Mouse (Mus musculus): ENCODE measurements around the gene Abcc9. TPM values are rescaled to one million over a fixed set of nuclear protein-coding genes. Genes with fewer than 3 reads are reported as not detected.
"Not testable (repeated sequence)": the region's sequence is repeated elsewhere in the genome, so short reads cannot be mapped to it uniquely, and the experiment has no call there.

Abcc9 gene
- total RNA-seq, 2 experiments from 2014 or later: 19.5 to 20.5 TPM

DNA sequence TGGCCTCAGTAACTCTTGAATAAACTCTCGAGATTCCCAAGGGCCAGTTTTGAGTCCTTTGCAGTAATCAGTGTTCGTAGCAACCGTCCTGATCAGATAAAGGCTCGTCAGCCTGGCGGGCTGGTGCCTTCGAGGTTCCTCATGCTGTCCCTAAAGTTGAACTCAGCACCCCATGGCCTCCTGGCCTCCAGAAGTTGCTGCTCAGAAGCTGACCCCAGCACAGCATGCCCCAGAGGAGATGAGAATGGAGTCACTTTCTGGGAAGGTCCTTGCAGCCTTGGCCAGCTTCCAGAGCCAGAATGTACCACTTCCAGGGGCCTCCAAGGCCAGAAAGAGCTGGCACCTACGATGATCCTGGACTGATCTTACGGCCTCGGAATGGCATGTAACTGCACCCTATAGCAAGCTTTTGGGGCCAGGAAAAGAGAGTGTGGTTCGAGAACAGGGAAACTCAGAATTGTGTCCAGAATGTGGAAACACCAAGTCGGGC is 1.4 kb upstream of the Abcc9 start:
- peak; percentile 54 to 67 for DNase-seq

GRCm38 (mm10) chr6:142701161-142701560 is 954 bp downstream of the Abcc9 start:
- no peak for DNase-seq

DNA sequence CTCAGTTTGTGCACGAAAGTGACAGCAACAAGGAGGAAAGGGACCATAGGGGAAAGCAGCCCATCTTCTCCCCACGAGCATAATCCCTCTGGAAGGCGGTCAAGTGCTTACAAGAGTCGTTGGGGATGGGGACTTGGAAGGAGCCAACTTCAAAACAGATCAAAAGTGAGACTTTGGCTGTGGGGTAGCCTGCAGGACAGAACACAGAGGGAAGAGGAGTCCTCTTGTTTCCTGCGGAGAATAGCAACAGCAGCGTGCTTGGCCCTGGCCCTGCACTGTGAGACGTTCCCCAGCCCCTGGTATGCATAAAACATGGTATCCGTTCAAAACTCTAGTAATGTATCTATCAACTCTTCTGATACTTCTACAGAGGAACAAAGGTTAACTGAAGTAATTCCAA is 1.4 kb downstream of the Abcc9 start:
- no peak for DNase-seq

- DNase-seq: no peak
Observed at GRCm38 (mm10) chr6:142692085-142692484, 10.0 kb downstream of the Abcc9 start.

DNA sequence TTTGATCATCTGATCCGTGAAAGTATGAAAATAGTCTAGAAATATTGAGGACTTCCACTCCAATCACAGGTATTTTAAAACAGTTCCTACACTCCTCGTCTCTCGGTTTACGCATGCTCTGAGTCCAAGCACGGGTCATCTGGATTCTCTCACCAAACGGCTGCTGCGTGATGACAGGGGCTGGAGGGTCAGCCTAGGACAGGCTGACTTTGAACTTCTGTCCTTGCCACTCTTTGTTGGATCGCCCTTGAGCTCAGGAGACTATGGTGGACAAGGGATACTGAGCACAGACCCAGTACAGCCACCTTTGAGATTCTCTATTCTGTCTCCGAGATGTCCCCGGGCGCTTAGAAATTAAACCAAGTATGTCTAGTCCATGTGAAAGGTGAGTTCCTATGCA is 12.4 kb downstream of the Abcc9 start:
- no peak for DNase-seq

DNA sequence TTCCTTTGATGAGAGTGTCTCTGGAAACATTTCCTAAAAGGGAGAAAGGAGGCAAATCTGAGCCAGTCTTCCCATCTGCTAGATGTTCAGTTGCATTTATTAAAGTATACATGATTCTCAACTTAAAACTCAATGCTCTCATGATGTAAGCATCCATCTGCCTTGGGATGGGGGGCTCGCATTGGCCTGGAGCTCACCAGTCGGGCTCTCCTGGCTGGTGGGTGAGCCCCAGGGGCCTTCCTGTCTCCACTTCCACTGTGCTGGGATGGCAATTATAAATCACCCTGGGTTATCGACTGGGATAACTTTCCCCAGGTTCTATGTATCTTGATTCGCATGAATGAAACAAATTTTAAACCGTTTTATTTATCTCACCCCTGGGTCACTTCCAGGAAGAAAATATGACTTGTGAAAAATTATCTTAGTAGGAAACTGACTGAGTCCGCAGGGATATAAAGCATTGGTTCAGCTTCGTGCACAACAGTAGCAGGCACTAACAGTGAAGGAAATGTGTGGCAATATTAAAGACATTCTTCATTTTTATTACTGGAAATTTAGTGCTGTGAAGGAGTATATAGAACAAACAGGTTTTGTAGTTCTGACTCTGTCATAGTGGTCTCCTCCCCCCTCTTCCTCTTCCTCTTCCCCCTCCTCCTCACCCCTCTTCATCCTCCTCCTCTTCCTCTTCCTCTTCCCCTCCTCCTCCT is 19.0 kb downstream of the Abcc9 start:
- DNase-seq: no peak

DNA sequence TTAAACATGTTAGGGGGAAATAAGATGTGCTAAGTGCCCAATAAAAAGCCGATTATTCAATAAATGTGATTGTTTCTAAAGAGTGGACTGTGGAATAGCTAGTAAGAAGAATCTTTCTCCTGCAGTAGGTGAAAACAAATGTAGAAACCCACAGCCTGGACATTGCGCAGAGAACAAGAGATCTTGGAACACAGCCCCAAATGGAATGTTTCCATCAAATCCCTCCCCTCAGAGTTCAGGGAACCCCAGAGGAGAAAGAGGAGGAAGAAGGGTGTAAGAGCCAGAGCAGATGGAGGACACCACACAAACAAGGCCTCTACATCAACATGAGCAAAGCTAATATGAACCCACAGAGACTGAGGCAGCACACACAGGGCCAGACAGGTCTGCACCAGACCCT is 32.1 kb downstream of the Abcc9 start:
- DNase-seq: no peak

DNA sequence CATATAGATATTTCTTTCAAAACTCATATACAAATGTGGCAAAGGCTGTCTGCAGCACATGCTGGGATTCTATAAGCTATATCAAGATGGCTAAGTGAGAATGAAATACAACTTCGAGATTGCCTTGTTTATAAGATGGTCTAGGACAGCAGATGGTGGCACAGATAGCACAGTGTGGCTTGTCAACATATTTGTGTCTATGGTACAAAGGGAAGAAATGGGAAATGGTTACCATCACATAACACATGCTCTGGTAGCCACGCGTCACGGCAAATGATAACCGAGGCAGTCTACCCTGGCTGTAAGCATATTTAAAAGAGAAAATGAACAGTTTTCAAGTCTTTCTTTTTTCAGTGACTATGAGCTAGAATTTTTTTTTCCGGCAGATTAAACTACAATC is 32.8 kb downstream of the Abcc9 start:
- DNase-seq: no peak

GRCm38 (mm10) chr6:142668831-142669230 is 33.3 kb downstream of the Abcc9 start:
- no peak for DNase-seq

GRCm38 (mm10) chr6:142668419-142668766 is 33.7 kb downstream of the Abcc9 start:
- DNase-seq: no peak

DNA sequence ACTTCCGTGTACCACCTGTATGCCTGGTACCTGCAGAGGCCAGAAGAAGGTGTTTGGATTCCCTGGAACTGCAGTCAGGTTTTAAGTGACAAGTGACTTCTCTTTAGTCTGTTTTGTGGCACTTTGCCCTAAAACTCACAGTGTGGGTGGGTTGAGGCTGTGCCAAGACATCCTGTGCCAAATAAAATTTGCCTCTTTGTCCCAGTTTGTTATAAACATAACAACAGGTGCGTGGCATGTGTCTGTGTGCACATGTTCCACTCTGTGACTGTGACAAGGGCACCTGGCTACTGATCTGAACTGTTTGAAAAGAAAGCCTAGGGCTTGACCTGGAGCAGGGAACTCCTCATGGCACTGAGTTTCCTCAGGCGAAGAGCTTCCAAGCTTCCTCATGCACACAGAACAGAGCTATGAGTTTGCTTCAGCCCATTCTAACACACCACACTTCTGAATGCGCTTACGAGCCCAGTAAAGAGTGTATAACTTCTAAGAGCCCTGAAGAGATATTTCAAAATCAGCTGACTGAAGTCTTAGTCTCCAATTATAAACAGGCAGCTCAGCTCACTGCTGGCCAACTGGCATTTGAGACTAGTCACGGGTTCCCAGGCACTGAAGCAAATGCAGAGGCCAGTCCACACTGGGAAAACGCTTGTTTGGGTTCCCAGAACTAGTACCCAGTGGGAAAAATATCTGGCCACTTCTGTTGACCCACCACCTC is 34.3 kb downstream of the Abcc9 start:
- DNase-seq: peak in 1 of 2 experiments; percentile 25

DNA sequence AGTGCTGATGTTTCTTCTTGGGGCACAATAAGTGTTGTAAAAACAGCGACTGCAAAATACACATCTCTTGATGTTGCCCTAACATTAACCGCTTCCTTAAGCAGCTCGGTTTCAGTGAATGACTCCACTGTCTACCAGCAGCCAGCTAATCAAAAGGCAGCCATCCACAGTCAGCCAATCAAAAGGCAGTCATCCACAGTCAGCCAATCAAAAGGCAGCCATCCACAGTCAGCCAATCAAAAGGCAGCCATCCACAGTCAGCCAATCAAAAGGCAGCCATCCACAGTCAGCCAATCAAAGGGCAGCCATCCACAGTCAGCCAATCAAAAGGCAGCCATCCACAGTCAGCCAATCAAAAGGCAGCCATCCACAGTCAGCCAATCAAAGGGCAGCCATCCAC is 40.1 kb downstream of the Abcc9 start:
- DNase-seq: not testable (repeated sequence)

DNA sequence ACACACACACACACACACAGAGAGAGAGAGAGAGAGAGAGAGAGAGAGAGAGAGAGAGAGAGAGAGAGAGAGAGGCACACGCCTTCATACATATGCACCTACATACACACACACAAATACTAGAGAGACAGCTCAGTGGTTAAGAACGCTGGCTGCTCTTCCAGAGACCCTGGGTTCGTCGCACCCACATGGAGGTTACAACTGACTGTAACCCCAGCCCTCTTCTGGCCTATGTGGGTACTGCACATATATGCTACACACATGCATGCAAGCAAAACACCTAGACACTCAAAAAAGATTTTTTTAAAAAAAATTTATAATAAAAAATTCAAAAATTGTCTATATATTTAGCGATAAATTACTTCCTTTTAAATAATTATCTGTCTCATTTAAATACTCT is 43.1 kb downstream of the Abcc9 start:
- DNase-seq: peak; percentile 5 to 17

DNA sequence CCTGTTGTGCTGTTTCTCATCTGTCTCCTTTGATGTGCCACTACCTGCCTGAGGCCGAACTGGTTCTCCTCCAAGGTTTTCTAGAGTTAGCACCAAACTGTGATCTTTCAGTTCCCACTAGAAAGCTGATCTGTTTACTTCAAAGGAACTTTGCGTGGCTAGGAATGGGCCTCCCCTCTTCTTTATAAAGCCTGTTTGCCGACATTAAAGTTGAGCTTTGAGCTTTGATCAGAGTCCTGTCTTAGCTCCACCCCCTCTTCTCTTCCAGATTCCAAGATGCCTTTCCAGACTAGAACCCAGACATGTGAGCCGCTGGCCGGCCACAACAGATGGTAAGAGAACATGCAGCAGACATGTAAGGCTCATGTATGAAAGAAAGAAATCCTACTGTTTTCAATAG is 47.6 kb downstream of the Abcc9 start:
- DNase-seq: no peak

GRCm38 (mm10) chr6:142652175-142652574 is 49.9 kb downstream of the Abcc9 start:
- DNase-seq: no peak

- no peak for DNase-seq
Observed at GRCm38 (mm10) chr6:142649331-142649730, 52.8 kb downstream of the Abcc9 start.

DNA sequence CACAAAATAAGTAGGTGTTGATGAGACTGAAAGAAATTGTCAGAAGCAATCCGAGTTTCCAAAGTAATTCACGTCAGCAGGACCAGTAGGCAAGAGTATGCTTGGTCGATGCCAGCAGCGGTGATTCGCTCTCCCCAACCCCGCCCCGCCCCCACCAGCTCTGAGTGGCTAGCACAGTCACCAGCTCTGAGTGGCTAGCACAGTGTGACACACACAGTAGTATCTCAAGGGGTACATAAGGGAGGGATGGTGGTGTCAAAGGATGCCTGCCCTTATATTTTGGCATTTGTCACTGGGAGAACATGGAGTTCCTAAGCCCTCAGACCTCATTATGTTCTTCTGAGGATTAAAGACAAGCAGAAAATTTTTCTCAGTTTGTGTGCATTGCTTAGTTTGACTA is 56.6 kb downstream of the Abcc9 start:
- DNase-seq: no peak

GRCm38 (mm10) chr6:142639301-142639700 is 62.8 kb downstream of the Abcc9 start:
- DNase-seq: no peak

GRCm38 (mm10) chr6:142635654-142636053 is 66.5 kb downstream of the Abcc9 start:
- no peak for DNase-seq

GRCm38 (mm10) chr6:142635185-142635583 is 66.9 kb downstream of the Abcc9 start:
- DNase-seq: no peak

GRCm38 (mm10) chr6:142634530-142635184 is 67.5 kb downstream of the Abcc9 start:
- DNase-seq: no peak

GRCm38 (mm10) chr6:142623351-142623750 is 78.8 kb downstream of the Abcc9 start:
- DNase-seq: no peak

DNA sequence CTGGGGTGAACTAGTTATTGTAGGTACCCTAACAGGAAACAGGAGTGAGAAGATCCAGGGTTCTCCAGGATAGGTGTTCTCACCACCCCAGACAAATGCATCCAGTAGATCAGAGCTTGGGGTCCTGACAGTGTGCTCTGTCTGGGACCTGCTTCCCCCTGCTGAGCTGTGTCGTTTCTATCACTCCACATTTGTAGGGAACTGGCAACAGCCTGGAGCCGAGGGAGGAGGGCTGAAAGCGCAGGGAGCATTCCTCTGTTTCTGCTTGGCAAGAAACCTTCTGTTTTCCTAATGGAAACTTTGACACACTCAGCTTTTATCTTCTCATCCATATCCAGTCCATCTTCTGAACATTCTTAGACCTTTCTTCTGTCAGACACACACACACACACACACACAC is 85.5 kb downstream of the Abcc9 start:
- DNase-seq: no peak

Data from adrenal gland, postnatal 36 days (tissue).